Mouse (Mus musculus) neutrophil, adult 65 days (primary cell): ENCODE results near the gene Hdgf. TPM values are rescaled to one million over a fixed set of nuclear protein-coding genes. Genes with fewer than 3 reads are reported as not detected.

Experiments used
- total RNA-seq: library from RNA; stranded (reverse); gene quantifications from 2 replicates; pipeline ENCODE4 v1.2.4, GENCODE M21; 2023

The Hdgf gene
- 80.4 and 98.0 TPM in 2 replicates for total RNA-seq

GRCm38 (mm10) chr3:87905880-87906485 lies at the start of gene Hdgf:
Gene Hdgf, plus strand, starts transcription at chr3:87906321.

GRCm38 (mm10) chr3:87885281-87886003 lies 20.7 kb upstream of the Hdgf start, which contains the start of gene Prcc:
Gene Prcc, minus strand, starts transcription at chr3:87885608.

GRCm38 (mm10) chr3:87919336-87920108 lies 13.4 kb downstream of the Hdgf start, which contains the start of gene Mrpl24:
Gene Mrpl24, plus strand, starts transcription at chr3:87919506.

GRCm38 (mm10) chr3:87930078-87930795 lies 24.1 kb downstream of the Hdgf start, which contains the start of the genes Isg20l2 and Rrnad1:
Gene Isg20l2, plus strand, starts transcription at chr3:87930314.
Gene Rrnad1, minus strand, starts transcription at chr3:87930717.

GRCm38 (mm10) chr3:87948378-87949265 lies 42.5 kb downstream of the Hdgf start, which contains the start of gene Crabp2:
Gene Crabp2, plus strand, starts transcription at chr3:87948666.

Other genes starting within 250 kb of the Hdgf start
- 0.27 and 3.5 TPM in 2 replicates for gene Lrrc71, start 157.7 kb upstream of the Hdgf start, total RNA-seq
- not detected in 2 replicates for gene Ntrk1, start 111.2 kb upstream of the Hdgf start, total RNA-seq
- gene Insrr, start 109.4 kb upstream of the Hdgf start, total RNA-seq: not detected in 2 replicates
- gene Pear1, start 82.0 kb upstream of the Hdgf start, total RNA-seq: 0.34 and 1.5 TPM in 2 replicates
- 0.88 and 1.2 TPM in 2 replicates for gene Sh2d2a, start 59.6 kb upstream of the Hdgf start, total RNA-seq
- gene Prcc, start 20.7 kb upstream of the Hdgf start, total RNA-seq: 26.9 and 29.1 TPM in 2 replicates
- gene Mrpl24, start 13.2 kb downstream of the Hdgf start, total RNA-seq: 62.4 and 72.9 TPM in 2 replicates
- 21.0 and 25.9 TPM in 2 replicates for gene Isg20l2, start 24.0 kb downstream of the Hdgf start, total RNA-seq
- gene Rrnad1, start 24.4 kb downstream of the Hdgf start, total RNA-seq: 10.7 and 10.8 TPM in 2 replicates
- 0.54 and 0.66 TPM in 2 replicates for gene Crabp2, start 42.3 kb downstream of the Hdgf start, total RNA-seq
- not detected in 2 replicates for gene Nes, start 64.8 kb downstream of the Hdgf start, total RNA-seq
- gene Bcan, start 93.9 kb downstream of the Hdgf start, total RNA-seq: not detected in 2 replicates
- gene Hapln2, start 121.3 kb downstream of the Hdgf start, total RNA-seq: not detected in 2 replicates
- 2.7 and 3.8 TPM in 2 replicates for gene Gpatch4, start 136.8 kb downstream of the Hdgf start, total RNA-seq
- gene Naxe, start 152.2 kb downstream of the Hdgf start, total RNA-seq: 21.0 and 21.5 TPM in 2 replicates
- gene Ttc24, start 172.0 kb downstream of the Hdgf start, total RNA-seq: not detected in 2 replicates
- gene Iqgap3, start 175.7 kb downstream of the Hdgf start, total RNA-seq: 29.2 and 45.4 TPM in 2 replicates
- 110 and 174 TPM in 2 replicates for gene Mef2d, start 236.1 kb downstream of the Hdgf start, total RNA-seq